Mouse (Mus musculus): ENCODE data around the gene Fbxw9.

Fbxw9 gene

GRCm38 (mm10) chr8:85083108-85083813 lies 23.4 kb downstream of the Fbxw9 start, which contains the start of gene Man2b1:
TSS of gene Man2b1 (plus strand) at chr8:85083270.
- in situ Hi-C loops (cut with MboI, MseI): no loop called here

- in situ Hi-C loops (cut with MboI, MseI): no loop called here
Observed at GRCm38 (mm10) chr8:85084633-85085032, 24.8 kb downstream of the Fbxw9 start.

- in situ Hi-C loops (cut with MboI, MseI): no loop called here
Observed at GRCm38 (mm10) chr8:85086238-85086637, 26.4 kb downstream of the Fbxw9 start.

- in situ Hi-C loops (cut with MboI, MseI): no loop called here
Observed at GRCm38 (mm10) chr8:85088771-85089170, 28.9 kb downstream of the Fbxw9 start.

- in situ Hi-C loops (cut with MboI, MseI): no loop called here
Observed at GRCm38 (mm10) chr8:85090856-85091255, 31.0 kb downstream of the Fbxw9 start.

GRCm38 (mm10) chr8:85091526-85092090 lies 31.8 kb downstream of the Fbxw9 start:
- in situ Hi-C loops (cut with MboI, MseI): no loop called here

GRCm38 (mm10) chr8:85095051-85095450 lies 35.2 kb downstream of the Fbxw9 start:
- in situ Hi-C loops (cut with MboI, MseI): no loop called here

- in situ Hi-C loops (cut with MboI, MseI): no loop called here
Observed at GRCm38 (mm10) chr8:85095566-85095965, 35.7 kb downstream of the Fbxw9 start.

GRCm38 (mm10) chr8:85096196-85096595 lies 36.3 kb downstream of the Fbxw9 start:
- in situ Hi-C loops (cut with MboI, MseI): no loop called here

- in situ Hi-C loops (cut with MboI, MseI): no loop called here
Observed at GRCm38 (mm10) chr8:85096850-85097249, 37.0 kb downstream of the Fbxw9 start.

GRCm38 (mm10) chr8:85100076-85100665 lies 40.3 kb downstream of the Fbxw9 start:
- in situ Hi-C loops (cut with MboI, MseI): no loop called here

- in situ Hi-C loops (cut with MboI, MseI): no loop called here
Observed at GRCm38 (mm10) chr8:85113241-85113640, 53.4 kb downstream of the Fbxw9 start.

GRCm38 (mm10) chr8:85115501-85115900 lies 55.6 kb downstream of the Fbxw9 start:
- in situ Hi-C loops (cut with MboI, MseI): no loop called here
